Mouse (Mus musculus) myocyte (in vitro differentiated cells): ENCODE measurements at regions not wholly inside any gene's neighbourhood (a gene's known extent, or its start where the extent isn't known, plus 50 kb on each side); places are given as distances from the start of the nearest gene placed in this dataset.

Experiments used
- H3K27me3 ChIP-seq: one replicate; pipeline ENCODE4 v1.6.1; 2011; ENCODE audit not compliant: control insufficient read depth, insufficient read depth, insufficient read length
- H3K36me3 ChIP-seq: one replicate; pipeline ENCODE4 v1.6.1; 2011; ENCODE audit not compliant: control insufficient read depth, insufficient read depth
- H3K4me2 ChIP-seq: one replicate; pipeline ENCODE4 v1.6.1; 2011; ENCODE audit warnings: low read depth, control low read depth
- H3K4me3 ChIP-seq: one replicate; pipeline ENCODE4 v1.5.1; 2011; ENCODE audit warnings: mild to moderate bottlenecking, control low read depth, moderate library complexity
- H3K79me2 ChIP-seq: one replicate; pipeline ENCODE4 v1.6.1; 2011; ENCODE audit not compliant: control insufficient read depth, insufficient read depth
- H3ac ChIP-seq: one replicate; pipeline ENCODE4 v1.6.1; 2011; ENCODE audit not compliant: control insufficient read depth, insufficient read length
- CEBPB ChIP-seq: IDR thresholded peaks from 2 replicates; pipeline ENCODE4 v1.6.1; 2011; ENCODE audit warnings: mild to moderate bottlenecking, moderate library complexity; ENCODE audit not compliant: poor library complexity, insufficient read depth, severe bottlenecking
- E2F4 ChIP-seq: IDR thresholded peaks from one replicate; pipeline ENCODE4 v1.6.1; 2011; ENCODE audit warnings: mild to moderate bottlenecking, control low read depth, moderate library complexity; ENCODE audit not compliant: insufficient read depth
- MAX ChIP-seq: IDR thresholded peaks from one replicate; pipeline ENCODE4 v1.6.1; 2011; ENCODE audit warnings: low read depth, mild to moderate bottlenecking, control low read depth
- MYOD1 ChIP-seq, 3 experiments: IDR thresholded peaks; one replicate each; pipeline ENCODE4 v1.6.1; 2011; ENCODE audit warnings: control low read depth in 2 of 3, low read depth in 2 of 3, mild to moderate bottlenecking in 2 of 3, moderate library complexity in 1 of 3; ENCODE audit not compliant: insufficient read length in 2 of 3, control insufficient read depth in 1 of 3
- MYOG ChIP-seq, 3 experiments: IDR thresholded peaks; one replicate each; pipeline ENCODE4 v1.6.1; 2011; ENCODE audit warnings: control low read depth in 2 of 3, low read depth in 2 of 3, mild to moderate bottlenecking in 2 of 3; ENCODE audit not compliant: insufficient read length in 2 of 3, control insufficient read depth in 1 of 3, insufficient read depth in 1 of 3
- POLR2A ChIP-seq: IDR thresholded peaks from one replicate; pipeline ENCODE4 v1.6.1; 2011; ENCODE audit warnings: low read depth, mild to moderate bottlenecking, control low read depth, moderate library complexity; ENCODE audit not compliant: insufficient read length
- POLR2AphosphoS2 ChIP-seq: IDR thresholded peaks from one replicate; pipeline ENCODE4 v1.6.1; 2011; ENCODE audit warnings: low read depth, control low read depth; ENCODE audit not compliant: insufficient read length
- REST ChIP-seq: IDR thresholded peaks from one replicate; pipeline ENCODE4 v1.6.1; 2011; ENCODE audit warnings: mild to moderate bottlenecking, control low read depth, moderate library complexity; ENCODE audit not compliant: insufficient read depth, insufficient read length
- SRF ChIP-seq: IDR thresholded peaks from one replicate; pipeline ENCODE4 v1.6.1; 2011; ENCODE audit warnings: low read depth; ENCODE audit not compliant: control insufficient read depth, insufficient read length
- TCF12 ChIP-seq: IDR thresholded peaks from one replicate; pipeline ENCODE4 v1.6.1; 2011; ENCODE audit warnings: mild to moderate bottlenecking, control low read depth; ENCODE audit not compliant: poor library complexity, insufficient read depth, severe bottlenecking
- TCF3 ChIP-seq: IDR thresholded peaks from one replicate; pipeline ENCODE4 v1.6.1; 2011; ENCODE audit warnings: low read depth, control low read depth; ENCODE audit not compliant: insufficient read length
- USF1 ChIP-seq: IDR thresholded peaks from one replicate; pipeline ENCODE4 v1.6.1; 2011; ENCODE audit warnings: low read depth, mild to moderate bottlenecking, control low read depth, moderate library complexity

GRCm38 (mm10) chr10:20793956-20794355 is 69.1 kb upstream of the Pde7b start:
- Histone ChIP-seq H3K4me3 (no peak overlapping the region), H3K4me2 (no peak overlapping the region), H3K79me2 (no peaks in the 10 kb centered on the region), H3K27me3 (no peaks in the 10 kb centered on the region), H3K36me3 (no peaks in the 10 kb centered on the region), H3ac (no peak overlapping the region)
- TF ChIP-seq MAX, result no peak
- no peak for TF ChIP-seq TCF3
- no peak for TF ChIP-seq MYOG (IDR thresholded peaks at IDR 0.05; ENCODE audit: control insufficient read depth in 1 of 3, insufficient read depth in 1 of 3, insufficient read length in 2 of 3, low read depth in 2 of 3)
- no peak for TF ChIP-seq POLR2AphosphoS2
- no peak for TF ChIP-seq CEBPB
- no peak for TF ChIP-seq REST
- TF ChIP-seq E2F4, result no peak
- no peak for TF ChIP-seq USF1
- TF ChIP-seq MYOD1 (IDR thresholded peaks at IDR 0.05; ENCODE audit: control insufficient read depth in 1 of 3, insufficient read length in 2 of 3, low read depth in 2 of 3), result no peak
- no peak for TF ChIP-seq POLR2A
- TF ChIP-seq TCF12, result no peak
- TF ChIP-seq SRF, result no peak

- TF ChIP-seq MYOD1 (IDR thresholded peaks at IDR 0.05; ENCODE audit: control insufficient read depth in 1 of 3, insufficient read length in 2 of 3, low read depth in 2 of 3) (no peak), MAX (no peak), MYOG (IDR thresholded peaks at IDR 0.05; ENCODE audit: control insufficient read depth in 1 of 3, insufficient read depth in 1 of 3, insufficient read length in 2 of 3, low read depth in 2 of 3) (no peak), POLR2A (no peak), USF1 (no peak), REST (no peak), SRF (no peak), POLR2AphosphoS2 (no peak), TCF3 (no peak), E2F4 (no peak), TCF12 (no peak), CEBPB (no peak)
- no peak overlapping the region for H3K4me3 ChIP-seq
- H3K27me3 ChIP-seq, result no peaks in the 10 kb centered on the region
- H3ac ChIP-seq, result no peak overlapping the region
- no peaks in the 10 kb centered on the region for H3K36me3 ChIP-seq
- H3K4me2 ChIP-seq, result no peak overlapping the region
- H3K79me2 ChIP-seq, result no peaks in the 10 kb centered on the region
Measured at GRCm38 (mm10) chr10:20780946-20781345, 56.1 kb upstream of the Pde7b start.

GRCm38 (mm10) chr10:20776640-20777413 is 51.9 kb upstream of the Pde7b start:
- TF ChIP-seq MAX (no peak), MYOG (IDR thresholded peaks at IDR 0.05; ENCODE audit: control insufficient read depth in 1 of 3, insufficient read depth in 1 of 3, insufficient read length in 2 of 3, low read depth in 2 of 3) (no peak), POLR2A (no peak), TCF3 (no peak), SRF (no peak), REST (no peak), CEBPB (no peak), TCF12 (no peak), E2F4 (no peak), MYOD1 (IDR thresholded peaks at IDR 0.05; ENCODE audit: control insufficient read depth in 1 of 3, insufficient read length in 2 of 3, low read depth in 2 of 3) (no peak), USF1 (no peak), POLR2AphosphoS2 (no peak)
- no peaks in the 10 kb centered on the region for H3K36me3 ChIP-seq
- H3K4me3 ChIP-seq, result no peak overlapping the region
- no peak overlapping the region for H3ac ChIP-seq
- H3K27me3 ChIP-seq, result no peaks in the 10 kb centered on the region
- no peaks in the 10 kb centered on the region for H3K79me2 ChIP-seq
- no peak overlapping the region for H3K4me2 ChIP-seq

GRCm38 (mm10) chr10:20775731-20776429 is 51.0 kb upstream of the Pde7b start:
- no peaks in the 10 kb centered on the region for H3K79me2 ChIP-seq
- no peak overlapping the region for H3K4me3 ChIP-seq
- H3K36me3 ChIP-seq, result no peaks in the 10 kb centered on the region
- TF ChIP-seq POLR2A, result no peak
- no peak for TF ChIP-seq TCF12
- no peak for TF ChIP-seq MYOD1 (IDR thresholded peaks at IDR 0.05; ENCODE audit: control insufficient read depth in 1 of 3, insufficient read length in 2 of 3, low read depth in 2 of 3)
- no peak for TF ChIP-seq CEBPB
- no peak for TF ChIP-seq USF1
- TF ChIP-seq MAX, result no peak
- no peak for TF ChIP-seq TCF3
- TF ChIP-seq E2F4, result no peak
- no peak for TF ChIP-seq SRF
- no peak for TF ChIP-seq REST
- TF ChIP-seq POLR2AphosphoS2, result no peak
- TF ChIP-seq MYOG (IDR thresholded peaks at IDR 0.05; ENCODE audit: control insufficient read depth in 1 of 3, insufficient read depth in 1 of 3, insufficient read length in 2 of 3, low read depth in 2 of 3), result no peak
- H3K4me2 ChIP-seq, result no peak overlapping the region
- no peaks in the 10 kb centered on the region for H3K27me3 ChIP-seq
- no peak overlapping the region for H3ac ChIP-seq
